ENCODE assay signal across 10 mouse cellular contexts in genomic region chr15:26795518-26795917, GRCm38 (mm10).
DNase-seq lines count a peak whose midpoint lies in the region; ATAC-seq and TF ChIP-seq lines count a peak whose summit lies in the region.
"Had no signal": no experiment of that assay in that cellular context is flagged by ENCODE, and none has a peak within 500 bp of the region (broad histone marks: within the 10 kb centered on the region; RNA-seq: fewer than 3 reads in every experiment).

No protein-coding gene starts in this region.

- no peaks in the 10 kb centered on the region for H3K9me3 ChIP-seq in forebrain, embryonic 13.5 days (replicated peaks)
- H3K9me3 ChIP-seq in midbrain, embryonic 15.5 days, result no peaks in the 10 kb centered on the region
- no peaks in the 10 kb centered on the region for H3K9me3 ChIP-seq in lung, postnatal 0 days (ENCODE audit: low read length)
- H3K9me3 ChIP-seq: embryonic facial prominence, embryonic 15.5 days had no signal

- no peak for TF ChIP-seq EP300 in lung, postnatal 0 days (IDR thresholded peaks at IDR 0.05)

- no peak overlapping the region for H3K4me3 ChIP-seq in forebrain, embryonic 13.5 days
- H3K4me3 ChIP-seq in midbrain, embryonic 15.5 days, result no peak overlapping the region
- H3K4me3 ChIP-seq in lung, postnatal 0 days (ENCODE audit: low read depth, low read length), result no peak overlapping the region
- H3K4me3 ChIP-seq: embryonic facial prominence, embryonic 15.5 days had no signal

- DNase-seq in adrenal gland, postnatal 36 days, result peak; percentile 27 to 47
- DNase-seq in layer of hippocampus, adult 9-10 months (ENCODE audit: low spot score), result peak; percentile 42
- DNase-seq in c-Kit-positive CD71-positive TER-119-positive erythroid progenitor cells, embryonic 14.5 days (ENCODE audit: low spot score), result no peak
- no peak for DNase-seq in B cell, adult 2 months
- DNase-seq in lung, postnatal 0 days (ENCODE audit: low spot score), result no peak

- H3K27me3 ChIP-seq in forebrain, embryonic 13.5 days, result no peaks in the 10 kb centered on the region
- H3K27me3 ChIP-seq in midbrain, embryonic 15.5 days (replicated peaks), result no peaks in the 10 kb centered on the region
- no peaks in the 10 kb centered on the region for H3K27me3 ChIP-seq in lung, postnatal 0 days (replicated peaks; ENCODE audit: insufficient read depth, low read length)
- H3K27me3 ChIP-seq: embryonic facial prominence, embryonic 15.5 days; Patski had no signal

- H3K4me2 ChIP-seq in forebrain, embryonic 13.5 days, result no peak overlapping the region
- no peak overlapping the region for H3K4me2 ChIP-seq in midbrain, embryonic 15.5 days
- no peak overlapping the region for H3K4me2 ChIP-seq in lung, postnatal 0 days (replicated peaks; ENCODE audit: low read depth, low read length)
- H3K4me2 ChIP-seq: embryonic facial prominence, embryonic 15.5 days had no signal

- no peak overlapping the region for H3K9ac ChIP-seq in forebrain, embryonic 13.5 days
- H3K9ac ChIP-seq in midbrain, embryonic 15.5 days, result no peak overlapping the region
- H3K9ac ChIP-seq in lung, postnatal 0 days (replicated peaks; ENCODE audit: low read depth), result no peak overlapping the region
- H3K9ac ChIP-seq: embryonic facial prominence, embryonic 15.5 days had no signal

- no peak overlapping the region for H3K27ac ChIP-seq in forebrain, embryonic 13.5 days
- no peak overlapping the region for H3K27ac ChIP-seq in midbrain, embryonic 15.5 days
- H3K27ac ChIP-seq in lung, postnatal 0 days (ENCODE audit: low read length), result no peak overlapping the region
- H3K27ac ChIP-seq: embryonic facial prominence, embryonic 15.5 days had no signal

- no peaks in the 10 kb centered on the region for H3K36me3 ChIP-seq in forebrain, embryonic 13.5 days (ENCODE audit: poor library complexity, severe bottlenecking)
- no peaks in the 10 kb centered on the region for H3K36me3 ChIP-seq in midbrain, embryonic 15.5 days (replicated peaks)
- H3K36me3 ChIP-seq in lung, postnatal 0 days (ENCODE audit: insufficient read depth, low read length), result no peaks in the 10 kb centered on the region
- H3K36me3 ChIP-seq: embryonic facial prominence, embryonic 15.5 days had no signal

- ATAC-seq in forebrain, embryonic 13.5 days, result peak; percentile 75
- ATAC-seq in midbrain, embryonic 15.5 days (replicated peaks), result peak; percentile 88
- ATAC-seq in lung, postnatal 0 days, result no peak
- no peak for ATAC-seq in inflammation-experienced regulatory T-cells, adult 6 months
- ATAC-seq: Patski had no signal

- WGBS in forebrain, embryonic 13.5 days, result 51% methylated on average over 6 of the region's 6 CpGs
- 50% methylated on average over 6 of the region's 6 CpGs for WGBS in midbrain, embryonic 15.5 days
- 45% methylated on average over 6 of the region's 6 CpGs for WGBS in lung, postnatal 0 days

- H3K4me1 ChIP-seq in forebrain, embryonic 13.5 days, result peaks cover 8% of the 10 kb centered on the region; the same call in 1 of the 2 replicates
- H3K4me1 ChIP-seq in midbrain, embryonic 15.5 days, result peaks cover 8% of the 10 kb centered on the region
- H3K4me1 ChIP-seq in lung, postnatal 0 days (ENCODE audit: insufficient read depth, low read depth, low read length), result no peaks in the 10 kb centered on the region
- H3K4me1 ChIP-seq: embryonic facial prominence, embryonic 15.5 days had no signal

- TF ChIP-seq CTCF in lung, postnatal 0 days (IDR thresholded peaks at IDR 0.05), result no peak

Comparison
In these comparisons a context has a peak if more than half of its experiments do, and no peak if none do; other contexts are left out.
1. DNase-seq: peak in adrenal gland, postnatal 36 days (2 of 2) and layer of hippocampus, adult 9-10 months (single experiment); none in c-Kit-positive CD71-positive TER-119-positive erythroid progenitor cells, embryonic 14.5 days (single experiment), B cell, adult 2 months (0 of 2) and lung, postnatal 0 days (single experiment).
2. ATAC-seq: peak in forebrain, embryonic 13.5 days (single experiment) and midbrain, embryonic 15.5 days (single experiment); none in lung, postnatal 0 days (single experiment) and inflammation-experienced regulatory T-cells, adult 6 months (single experiment).